Mouse (Mus musculus): ENCODE results near the gene Pcgf5. TPM values are rescaled to one million over a fixed set of nuclear protein-coding genes. Genes with fewer than 3 reads are reported as not detected.

The Pcgf5 gene
- 7.1 and 7.9 TPM in 2 replicates for polyA plus RNA-seq (2016; fragmentation: Nextera tagmentation; extraction: Ambion mirVana)

DNA sequence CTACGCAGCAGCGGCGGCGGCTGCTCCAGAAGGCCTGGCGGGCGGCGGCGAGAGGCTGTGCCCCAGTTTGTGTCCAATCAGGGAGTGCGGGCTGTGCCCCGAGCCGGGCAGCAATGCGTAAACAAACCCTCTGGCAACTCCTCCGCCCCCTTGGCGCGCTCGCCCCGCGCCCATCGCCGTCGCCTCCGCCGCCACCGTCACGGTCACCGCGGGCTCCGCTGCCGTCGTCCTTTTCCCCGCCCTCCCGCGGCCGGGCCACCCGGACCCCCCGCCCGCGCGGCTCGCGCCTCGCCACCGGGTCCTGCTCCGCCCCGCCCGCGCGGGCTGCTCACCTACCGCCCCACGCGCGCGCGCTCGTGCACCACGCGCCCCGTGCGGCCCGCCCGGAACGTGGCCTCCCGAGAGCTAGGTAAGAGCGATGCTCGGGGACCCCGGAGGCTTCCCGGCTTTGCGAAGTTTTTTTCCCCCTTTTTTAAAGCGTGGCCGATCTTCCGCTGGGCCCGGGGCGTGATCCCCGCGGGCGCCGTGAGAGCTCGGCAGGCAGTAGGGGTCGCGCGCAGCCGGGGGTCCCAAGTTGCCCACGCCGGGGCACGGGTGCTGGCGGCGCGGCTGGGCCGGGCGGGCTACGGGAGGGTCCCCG, at the start of gene Pcgf5:
Gene Pcgf5 (plus strand): TSS at position 149 of the 640 bp plus-strand sequence.
- peaks cover 17% of the 10 kb centered on the region; the same call in 1 of the 2 replicates for H3K4me1 ChIP-seq
- peak; percentile 78 for DNase-seq (ENCODE audit: low spot score)
- WGBS, result under 1% methylated on average over 92 of the region's 92 CpGs
- no peaks in the 10 kb centered on the region for H3K9me3 ChIP-seq
- peak within 1 kb of the TSS; percentile 80 for H3K4me3 ChIP-seq
- H3K27ac ChIP-seq (replicated peaks), result peak within 1 kb of the TSS; percentile 67
- H3K36me3 ChIP-seq (replicated peaks), result no peaks in the 10 kb centered on the region
- H3K27me3 ChIP-seq (replicated peaks; ENCODE audit: low read depth, poor library complexity, severe bottlenecking), result peaks cover 76% of the 10 kb centered on the region

DNA sequence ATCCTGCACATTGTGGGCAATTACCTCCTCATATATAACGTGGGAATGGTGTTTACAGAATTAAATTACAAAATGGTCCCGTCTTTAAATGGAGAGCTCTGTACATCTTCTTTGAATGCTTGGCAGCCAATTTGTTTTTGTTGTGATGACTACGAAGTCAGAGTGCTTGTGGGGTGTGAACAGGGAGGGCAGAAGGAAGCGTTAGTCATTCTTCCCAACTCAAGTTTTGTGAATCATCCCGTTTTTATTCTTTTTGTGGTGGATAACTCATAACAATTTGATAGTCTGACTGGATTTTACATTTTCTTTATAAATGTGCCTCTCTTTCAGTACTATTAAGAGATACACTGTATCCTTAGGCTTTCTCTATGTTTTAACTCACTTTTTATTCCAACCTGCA, 42.6 kb upstream of the Pcgf5 start:
- 79% methylated on average over 5 of the region's 5 CpGs for WGBS
- H3K27ac ChIP-seq (replicated peaks), result no peak overlapping the region

DNA sequence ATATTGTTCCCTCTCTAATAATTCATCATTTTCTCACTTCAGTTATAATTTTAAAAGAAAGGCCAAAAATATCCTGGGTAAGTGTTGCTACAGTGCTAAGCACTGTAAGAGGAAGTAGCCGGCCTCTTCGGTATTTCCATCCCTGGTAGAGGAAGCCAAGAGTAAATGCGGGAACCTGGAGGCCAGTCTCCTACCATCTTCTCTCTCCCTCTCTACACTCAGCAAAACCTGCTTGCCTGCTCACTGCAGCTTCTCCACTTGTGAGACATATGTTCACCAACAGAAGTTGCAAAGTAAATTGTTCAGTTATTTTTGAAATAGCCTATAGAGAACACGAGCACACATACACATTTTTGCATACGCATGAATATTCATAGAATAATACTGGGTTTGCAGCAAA, 34.1 kb upstream of the Pcgf5 start:
- Histone ChIP-seq H3K36me3 (replicated peaks) (no peaks in the 10 kb centered on the region), H3K27me3 (replicated peaks; ENCODE audit: low read depth, poor library complexity, severe bottlenecking) (no peaks in the 10 kb centered on the region), H3K4me3 (no peak overlapping the region), H3K27ac (replicated peaks) (no peak overlapping the region), H3K4me1 (no peaks in the 10 kb centered on the region), H3K9me3 (no peaks in the 10 kb centered on the region)
- no peak for DNase-seq (ENCODE audit: low spot score)
- 90% methylated on average over 5 of the region's 5 CpGs for WGBS

More for the DNA sequence above, 42.6 kb upstream of the Pcgf5 start:
- no peaks in the 10 kb centered on the region for H3K4me1 ChIP-seq
- H3K4me3 ChIP-seq, result no peak overlapping the region
- no peaks in the 10 kb centered on the region for H3K9me3 ChIP-seq
- no peaks in the 10 kb centered on the region for H3K36me3 ChIP-seq (replicated peaks)
- H3K27me3 ChIP-seq (replicated peaks; ENCODE audit: low read depth, poor library complexity, severe bottlenecking), result no peaks in the 10 kb centered on the region
- DNase-seq (ENCODE audit: low spot score), result no peak

DNA sequence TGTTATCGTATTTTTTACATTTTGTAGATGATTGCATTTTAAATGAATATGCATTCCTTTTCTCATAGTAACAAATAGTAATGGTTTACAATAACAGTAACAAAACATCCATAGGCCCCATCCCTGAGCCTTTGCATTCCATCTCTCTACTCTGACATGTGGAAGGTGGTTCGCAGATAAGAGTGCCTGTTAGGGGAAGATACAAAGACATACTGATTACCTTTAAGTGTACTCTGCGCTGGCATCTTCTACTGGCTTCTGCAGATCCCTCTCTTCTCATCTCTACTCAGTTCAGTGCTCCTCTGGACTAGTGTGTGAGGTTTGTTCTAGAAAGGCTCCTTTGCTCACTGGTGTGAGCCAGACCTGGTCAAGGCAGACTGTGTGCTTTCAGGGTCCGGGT, 28.4 kb upstream of the Pcgf5 start:
- Histone ChIP-seq H3K36me3 (replicated peaks) (no peaks in the 10 kb centered on the region), H3K9me3 (no peaks in the 10 kb centered on the region), H3K4me1 (no peaks in the 10 kb centered on the region), H3K27ac (replicated peaks) (no peak overlapping the region), H3K27me3 (replicated peaks; ENCODE audit: low read depth, poor library complexity, severe bottlenecking) (no peaks in the 10 kb centered on the region), H3K4me3 (no peak overlapping the region)
- WGBS, result 90% methylated on average over 4 of the region's 4 CpGs
- no peak for DNase-seq (ENCODE audit: low spot score)

DNA sequence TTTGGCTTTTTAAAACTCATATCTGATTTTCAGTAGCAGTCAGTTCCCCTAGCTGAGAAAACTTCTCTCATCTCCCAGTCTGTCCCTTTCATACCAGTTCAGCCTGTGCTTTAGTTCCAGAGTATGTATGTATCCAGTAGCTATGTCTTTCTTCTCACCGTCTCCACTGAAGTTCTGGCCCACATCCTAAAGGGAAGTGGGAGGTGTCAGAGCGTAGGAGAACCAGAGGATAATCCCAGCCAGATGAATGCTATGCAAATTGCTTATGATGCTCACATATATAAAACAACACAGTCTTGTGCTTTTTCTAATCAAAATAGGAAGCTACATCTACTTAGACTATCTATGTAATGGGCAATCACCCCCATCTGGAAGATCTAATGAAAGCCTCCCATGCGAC, 27.0 kb upstream of the Pcgf5 start:
- no peaks in the 10 kb centered on the region for H3K36me3 ChIP-seq (replicated peaks)
- H3K9me3 ChIP-seq, result no peaks in the 10 kb centered on the region
- no peak overlapping the region for H3K27ac ChIP-seq (replicated peaks)
- H3K27me3 ChIP-seq (replicated peaks; ENCODE audit: low read depth, poor library complexity, severe bottlenecking), result no peaks in the 10 kb centered on the region
- WGBS, result 89% methylated on average over 3 of the region's 3 CpGs
- no peak for DNase-seq (ENCODE audit: low spot score)
- no peak overlapping the region for H3K4me3 ChIP-seq
- H3K4me1 ChIP-seq, result no peaks in the 10 kb centered on the region

DNA sequence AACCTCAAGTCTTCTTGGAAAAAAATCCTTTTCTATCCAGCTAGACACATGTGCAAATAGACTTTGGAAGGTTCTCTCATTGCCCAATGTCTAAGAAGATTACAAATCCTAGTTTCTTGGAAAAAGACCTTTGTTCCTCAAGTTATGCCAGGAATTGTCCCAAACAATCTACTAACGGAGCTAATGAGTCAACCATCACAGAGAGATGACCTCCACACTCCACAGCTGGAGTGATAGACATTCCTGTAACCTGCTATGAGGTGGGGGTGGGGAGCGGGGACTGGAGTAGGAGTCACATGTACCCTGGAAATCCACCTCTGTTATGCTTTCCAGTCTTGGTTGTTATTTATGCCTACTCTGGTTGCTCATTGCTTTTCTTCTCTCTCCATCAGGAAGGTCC, 24.8 kb upstream of the Pcgf5 start:
- no peaks in the 10 kb centered on the region for H3K27me3 ChIP-seq (replicated peaks; ENCODE audit: low read depth, poor library complexity, severe bottlenecking)
- no peak for DNase-seq (ENCODE audit: low spot score)
- H3K4me1 ChIP-seq, result no peaks in the 10 kb centered on the region
- H3K36me3 ChIP-seq (replicated peaks), result no peaks in the 10 kb centered on the region
- no peaks in the 10 kb centered on the region for H3K9me3 ChIP-seq
- H3K4me3 ChIP-seq, result no peak overlapping the region
- whole genome bisulfite sequencing, result 78% methylated on average over 2 of the region's 2 CpGs
- H3K27ac ChIP-seq (replicated peaks), result no peak overlapping the region

DNA sequence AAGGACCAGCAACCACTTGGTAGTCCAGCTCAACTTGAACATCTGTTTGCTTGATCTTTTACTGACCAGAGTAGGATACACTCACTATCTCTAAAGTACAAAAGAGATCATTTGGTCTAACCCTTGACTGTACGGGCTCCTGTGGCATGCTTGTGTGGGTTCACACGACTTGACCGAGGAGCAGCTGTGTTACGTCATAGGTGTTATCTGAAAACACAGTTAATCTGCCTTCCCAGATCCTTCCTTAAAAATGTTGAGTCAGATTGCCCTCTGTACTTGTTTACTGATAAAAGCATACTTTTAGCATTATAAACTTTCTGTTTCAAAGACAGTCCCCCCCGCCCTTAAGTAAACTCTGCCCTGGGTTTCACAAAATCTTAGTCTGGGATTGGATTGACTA, 19.4 kb upstream of the Pcgf5 start:
- no peaks in the 10 kb centered on the region for H3K36me3 ChIP-seq (replicated peaks)
- no peak overlapping the region for H3K4me3 ChIP-seq
- H3K27ac ChIP-seq (replicated peaks), result no peak overlapping the region
- no peak for DNase-seq (ENCODE audit: low spot score)
- no peaks in the 10 kb centered on the region for H3K4me1 ChIP-seq
- no peaks in the 10 kb centered on the region for H3K9me3 ChIP-seq
- 90% methylated on average over 5 of the region's 5 CpGs for WGBS
- no peaks in the 10 kb centered on the region for H3K27me3 ChIP-seq (replicated peaks; ENCODE audit: low read depth, poor library complexity, severe bottlenecking)

DNA sequence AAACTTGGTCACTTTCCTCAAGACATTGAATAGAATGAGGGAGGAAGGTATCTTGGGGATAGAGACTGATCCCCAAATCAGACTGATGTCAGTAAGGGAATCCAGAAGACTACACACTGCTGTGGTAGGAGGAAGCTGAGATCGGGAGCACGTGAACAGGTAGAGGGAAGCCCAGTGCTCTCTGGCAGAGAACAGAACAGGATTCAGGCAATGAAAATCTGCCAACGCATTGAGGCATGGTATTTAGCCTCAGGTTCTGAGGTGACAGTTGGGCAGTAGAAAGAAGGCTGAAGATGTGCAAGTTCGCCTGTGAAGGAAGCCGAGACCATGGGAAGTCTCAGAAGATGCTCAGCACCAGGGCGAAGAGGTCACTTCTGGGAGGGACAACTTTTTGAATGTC, 733 bp upstream of the Pcgf5 start:
- no peak for DNase-seq (ENCODE audit: low spot score)
- H3K36me3 ChIP-seq (replicated peaks), result no peaks in the 10 kb centered on the region
- WGBS, result 23% methylated on average over 6 of the region's 6 CpGs
- H3K4me1 ChIP-seq, result peaks cover 17% of the 10 kb centered on the region; the same call in 1 of the 2 replicates
- no peak overlapping the region for H3K27ac ChIP-seq (replicated peaks)
- H3K9me3 ChIP-seq, result no peaks in the 10 kb centered on the region
- H3K27me3 ChIP-seq (replicated peaks; ENCODE audit: low read depth, poor library complexity, severe bottlenecking), result peaks cover 76% of the 10 kb centered on the region
- peak overlapping the region; percentile 80 for H3K4me3 ChIP-seq

DNA sequence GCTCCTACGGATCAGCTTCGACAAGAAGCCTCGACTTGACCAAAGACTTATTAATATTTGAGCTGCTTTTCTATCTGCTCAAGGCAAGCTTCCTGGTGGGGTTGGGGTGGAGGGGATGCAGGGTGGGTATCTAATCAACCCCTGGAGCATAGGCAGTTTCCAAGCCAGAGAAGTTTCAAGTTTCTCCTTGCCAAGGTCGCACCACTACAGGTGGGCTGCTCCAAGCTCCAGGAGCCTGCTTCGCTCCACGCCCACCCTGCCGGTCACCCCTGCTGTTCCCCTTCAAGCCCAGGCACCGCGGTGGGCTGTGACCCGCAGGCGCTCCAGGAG, 313 bp upstream of the Pcgf5 start:
- Histone ChIP-seq H3K36me3 (replicated peaks) (no peaks in the 10 kb centered on the region), H3K27me3 (replicated peaks; ENCODE audit: low read depth, poor library complexity, severe bottlenecking) (peaks cover 76% of the 10 kb centered on the region), H3K4me3 (peak overlapping the region; percentile 80), H3K27ac (replicated peaks) (peak overlapping the region; percentile 67), H3K4me1 (peaks cover 17% of the 10 kb centered on the region; the same call in 1 of the 2 replicates), H3K9me3 (no peaks in the 10 kb centered on the region)
- DNase-seq (ENCODE audit: low spot score), result no peak
- 2% methylated on average over 11 of the region's 11 CpGs for WGBS

DNA sequence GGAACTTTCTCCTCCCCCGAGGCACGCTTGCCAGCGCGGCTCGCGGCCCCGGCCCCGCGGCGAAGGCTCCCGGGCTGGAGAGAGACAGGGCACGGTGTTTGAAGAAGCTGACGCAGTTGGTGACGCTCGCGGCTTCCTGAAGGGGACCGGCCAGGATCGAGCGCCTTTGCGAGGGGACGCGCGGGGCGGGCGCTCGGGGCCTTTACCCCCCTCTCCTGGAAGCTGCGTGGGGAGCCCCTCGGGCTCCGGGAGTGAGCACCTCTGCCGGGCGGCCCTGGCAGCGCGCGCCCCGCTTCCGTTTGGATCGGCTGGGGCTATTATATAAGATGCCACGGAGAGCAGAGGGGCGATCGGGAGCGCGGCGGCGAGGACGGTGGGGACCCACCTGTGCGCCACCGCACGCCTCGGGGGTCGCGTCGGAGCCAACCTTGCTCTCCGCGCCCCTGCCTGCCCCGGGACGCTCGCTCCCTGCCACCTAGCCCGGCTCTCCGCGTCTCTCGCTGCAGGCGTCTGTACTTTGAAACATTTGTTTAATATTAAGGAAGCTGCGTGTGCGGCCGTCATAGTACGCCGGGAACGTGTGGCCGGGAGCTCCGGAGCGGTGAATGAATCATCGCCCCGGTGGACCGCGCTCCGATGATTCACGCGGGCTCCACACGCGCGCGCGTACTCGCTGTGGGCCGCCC, 835 bp downstream of the Pcgf5 start:
- DNase-seq (ENCODE audit: low spot score), result peak; percentile 72
- no peaks in the 10 kb centered on the region for H3K9me3 ChIP-seq
- H3K27me3 ChIP-seq (replicated peaks; ENCODE audit: low read depth, poor library complexity, severe bottlenecking), result peaks cover 76% of the 10 kb centered on the region
- peaks cover 17% of the 10 kb centered on the region; the same call in 1 of the 2 replicates for H3K4me1 ChIP-seq
- peak overlapping the region; percentile 80 for H3K4me3 ChIP-seq
- H3K36me3 ChIP-seq (replicated peaks), result no peaks in the 10 kb centered on the region
- under 1% methylated on average over 85 of the region's 85 CpGs for WGBS
- peak overlapping the region; percentile 67 for H3K27ac ChIP-seq (replicated peaks)

DNA sequence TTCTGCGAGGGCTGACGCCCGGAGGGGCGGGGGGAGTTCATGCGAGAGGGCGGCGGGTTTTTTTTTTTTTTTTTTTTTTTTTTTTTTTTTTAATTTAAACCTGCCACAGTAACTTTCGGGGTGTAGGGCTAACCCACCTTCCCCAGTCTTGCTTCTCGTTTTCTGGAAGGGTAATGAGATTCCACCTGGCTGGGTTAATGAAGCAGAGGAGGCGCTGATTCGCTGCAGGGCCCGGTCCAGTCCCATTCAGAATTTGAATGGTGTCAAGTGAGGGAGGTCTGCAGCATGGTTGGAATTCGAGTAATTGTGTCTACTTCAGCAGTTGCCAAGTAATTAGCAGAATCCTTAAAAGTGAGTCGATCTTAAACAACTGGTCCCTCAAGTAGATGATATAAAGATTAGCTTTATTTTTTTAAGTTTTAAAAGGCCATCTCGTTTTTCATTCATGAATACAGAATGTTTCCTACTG, 1.4 kb downstream of the Pcgf5 start:
- Histone ChIP-seq H3K4me3 (peak overlapping the region; percentile 80), H3K27me3 (replicated peaks; ENCODE audit: low read depth, poor library complexity, severe bottlenecking) (peaks cover 72% of the 10 kb centered on the region), H3K9me3 (no peaks in the 10 kb centered on the region), H3K27ac (replicated peaks) (no peak overlapping the region), H3K36me3 (replicated peaks) (no peaks in the 10 kb centered on the region), H3K4me1 (peaks cover 17% of the 10 kb centered on the region; the same call in 1 of the 2 replicates)
- WGBS, result 4% methylated on average over 15 of the region's 15 CpGs
- DNase-seq (ENCODE audit: low spot score), result no peak

DNA sequence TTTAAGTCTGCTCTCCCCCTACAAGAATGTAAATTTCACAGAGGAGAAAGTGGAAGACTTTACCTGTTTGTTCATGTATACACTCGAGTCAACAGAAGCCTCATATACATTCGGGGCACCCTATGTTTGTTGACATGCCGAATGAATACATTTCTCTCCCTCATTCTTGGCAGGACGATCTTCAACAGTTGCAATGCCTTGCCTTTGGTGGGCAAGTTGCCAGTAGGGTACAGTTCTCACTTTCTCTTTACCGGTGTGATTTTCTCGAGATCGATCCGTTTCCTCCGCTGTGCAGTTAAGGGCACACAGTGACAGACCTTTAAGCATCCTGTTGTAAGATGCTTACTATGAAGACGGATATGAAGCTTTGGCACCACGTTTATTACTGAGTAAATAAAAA, 2.1 kb downstream of the Pcgf5 start:
- no peak for DNase-seq (ENCODE audit: low spot score)
- WGBS, result 84% methylated on average over 11 of the region's 11 CpGs
- H3K27me3 ChIP-seq (replicated peaks; ENCODE audit: low read depth, poor library complexity, severe bottlenecking), result peaks cover 67% of the 10 kb centered on the region
- no peak overlapping the region for H3K4me3 ChIP-seq
- H3K27ac ChIP-seq (replicated peaks), result no peak overlapping the region
- H3K9me3 ChIP-seq, result no peaks in the 10 kb centered on the region
- peaks cover 17% of the 10 kb centered on the region; the same call in 1 of the 2 replicates for H3K4me1 ChIP-seq
- no peaks in the 10 kb centered on the region for H3K36me3 ChIP-seq (replicated peaks)

DNA sequence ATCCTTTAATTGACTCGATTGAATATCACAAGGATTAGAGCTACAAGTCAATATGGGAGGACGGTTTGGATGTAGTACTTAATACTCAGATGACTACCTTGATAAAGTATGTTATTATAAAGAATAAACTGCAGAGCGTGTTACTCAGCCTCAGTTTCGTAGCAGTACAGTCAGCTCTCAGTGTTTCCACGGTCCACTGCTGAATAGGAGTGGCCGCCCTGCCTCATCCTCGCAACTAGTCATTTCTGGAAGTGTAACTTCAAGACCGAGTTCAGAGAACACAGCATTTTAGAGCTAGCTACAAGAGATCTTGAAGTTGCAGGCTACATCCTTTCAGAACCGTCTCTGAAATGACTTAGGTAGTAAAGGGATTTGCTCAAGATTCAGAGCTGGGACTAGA, 2.8 kb downstream of the Pcgf5 start:
- 93% methylated on average over 9 of the region's 9 CpGs for WGBS
- DNase-seq (ENCODE audit: low spot score), result no peak
- Histone ChIP-seq H3K4me1 (peaks cover 17% of the 10 kb centered on the region; the same call in 1 of the 2 replicates), H3K36me3 (replicated peaks) (no peaks in the 10 kb centered on the region), H3K27me3 (replicated peaks; ENCODE audit: low read depth, poor library complexity, severe bottlenecking) (peaks cover 60% of the 10 kb centered on the region), H3K4me3 (no peak overlapping the region), H3K27ac (replicated peaks) (no peak overlapping the region), H3K9me3 (no peaks in the 10 kb centered on the region)

Data from embryonic facial prominence, embryonic 10.5 days (tissue).